Mouse (Mus musculus): ENCODE measurements around the gene Myl3. TPM values are rescaled to one million over a fixed set of nuclear protein-coding genes. Genes with fewer than 3 reads are reported as not detected.

The Myl3 gene
- total RNA-seq, 1 experiment from 2014 or later = not detected

DNA sequence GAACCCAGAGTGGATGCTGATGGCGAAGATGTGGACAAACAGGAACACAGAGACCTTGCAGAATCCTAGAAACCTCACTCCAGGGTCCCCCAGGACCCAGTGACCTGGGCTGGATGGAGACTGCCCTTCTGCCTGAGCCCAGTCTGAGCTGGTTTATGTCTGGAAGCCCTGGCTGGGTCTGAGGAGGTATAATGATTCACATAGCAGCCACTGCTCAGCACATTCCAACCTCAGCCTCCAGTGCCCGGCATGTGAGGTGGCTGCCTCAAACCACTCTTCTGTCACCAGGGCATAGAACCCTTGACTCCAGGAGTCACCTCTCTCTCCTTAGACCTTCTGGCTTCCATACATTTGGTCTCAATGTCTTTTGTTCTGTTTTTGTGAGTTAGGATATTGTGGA lies 6.8 kb downstream of the Myl3 start:
- no peak for ATAC-seq (replicated peaks in 1 of 2; ENCODE audit: insufficient read depth in 1 of 2, low FRiP score in 2 of 2, low TSS enrichment in 1 of 2, low read depth in 1 of 2, poor library complexity in 2 of 2, severe bottlenecking in 2 of 2)

DNA sequence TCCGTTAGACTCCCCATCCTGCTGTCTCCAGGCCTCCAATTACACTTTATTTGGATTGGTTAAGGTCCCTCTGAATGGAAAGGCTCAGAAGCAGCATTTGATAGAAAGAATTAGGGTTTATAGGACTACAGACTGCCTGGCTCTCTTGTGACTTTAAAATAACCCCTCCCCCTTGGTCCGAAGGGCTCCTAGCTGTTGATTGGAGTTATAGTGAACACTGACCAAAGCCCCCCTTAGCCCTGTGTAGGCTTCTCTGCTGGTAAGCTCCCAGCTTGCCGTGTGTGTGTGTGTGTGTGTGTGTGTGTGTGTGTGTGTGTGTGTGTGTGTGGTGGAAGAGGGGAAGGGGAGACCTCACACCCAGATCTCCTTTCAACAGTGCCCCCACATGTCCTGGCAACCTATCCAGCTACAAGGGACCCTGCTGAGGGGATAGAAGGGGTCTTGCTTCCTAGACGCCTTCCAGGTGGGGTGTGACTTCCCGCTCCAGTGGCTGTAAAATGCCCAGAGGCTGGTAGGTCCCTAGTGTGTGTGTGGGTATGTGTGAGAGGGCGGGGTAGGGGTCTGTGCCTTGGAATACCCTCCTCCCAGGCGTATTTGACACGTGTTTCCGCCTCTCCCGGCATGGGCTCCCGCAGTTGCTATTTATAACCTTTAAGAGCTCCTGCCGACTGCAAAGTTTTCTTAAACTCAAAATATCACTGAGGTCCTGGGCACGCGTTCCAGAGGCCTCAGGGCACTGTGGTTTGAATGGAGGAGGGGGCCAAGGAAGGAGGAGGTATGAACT lies 8.9 kb downstream of the Myl3 start:
- no peak for ATAC-seq (replicated peaks in 1 of 2; ENCODE audit: insufficient read depth in 1 of 2, low FRiP score in 2 of 2, low TSS enrichment in 1 of 2, low read depth in 1 of 2, poor library complexity in 2 of 2, severe bottlenecking in 2 of 2)

DNA sequence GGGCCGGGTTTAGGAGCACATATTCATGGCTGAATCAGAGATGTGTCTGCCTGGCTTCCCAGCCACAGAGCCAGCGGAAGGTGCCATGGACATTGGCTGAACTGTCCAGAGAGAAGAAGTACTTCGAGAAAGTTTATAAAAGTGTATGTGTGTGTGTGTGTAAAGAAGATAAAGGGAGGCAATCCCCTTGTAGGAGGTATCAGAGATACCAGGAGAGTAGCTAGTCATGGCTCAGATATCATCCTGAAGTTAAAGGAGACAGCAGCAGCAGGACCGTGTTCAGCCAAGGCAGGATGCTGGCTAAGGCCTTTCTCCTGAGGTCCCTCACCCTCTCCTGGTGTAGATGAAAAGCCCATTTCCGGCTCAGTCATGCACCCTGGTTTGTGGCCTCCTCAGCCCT lies 9.8 kb downstream of the Myl3 start:
- ATAC-seq (replicated peaks in 1 of 2; ENCODE audit: insufficient read depth in 1 of 2, low FRiP score in 2 of 2, low TSS enrichment in 1 of 2, low read depth in 1 of 2, poor library complexity in 2 of 2, severe bottlenecking in 2 of 2) = no peak

DNA sequence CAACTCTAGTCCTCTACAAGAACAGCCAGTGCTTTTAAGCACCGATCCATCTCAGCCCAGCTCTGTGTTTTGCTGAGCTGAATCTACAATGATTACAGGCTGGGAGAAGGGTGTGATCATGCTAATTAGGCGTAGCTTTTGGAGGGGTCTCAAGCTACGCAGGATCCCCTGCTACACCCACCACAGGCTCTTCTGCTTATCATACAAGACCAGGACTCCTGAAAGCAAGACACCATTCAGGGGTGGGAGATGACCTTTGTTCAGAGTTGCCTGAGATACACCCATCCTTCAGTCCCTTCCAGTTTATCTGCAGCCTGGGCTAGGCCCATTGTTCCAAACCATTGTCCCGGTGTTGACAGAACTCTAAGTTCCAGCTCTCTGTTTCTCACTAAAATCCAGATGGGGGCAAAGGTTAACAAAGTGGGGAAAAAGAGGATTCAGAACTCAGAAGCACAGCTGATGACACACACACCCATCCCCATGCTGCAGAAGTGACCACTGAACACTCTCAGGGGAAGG lies 11.3 kb downstream of the Myl3 start:
- no peak for ATAC-seq (replicated peaks in 1 of 2; ENCODE audit: insufficient read depth in 1 of 2, low FRiP score in 2 of 2, low TSS enrichment in 1 of 2, low read depth in 1 of 2, poor library complexity in 2 of 2, severe bottlenecking in 2 of 2)

DNA sequence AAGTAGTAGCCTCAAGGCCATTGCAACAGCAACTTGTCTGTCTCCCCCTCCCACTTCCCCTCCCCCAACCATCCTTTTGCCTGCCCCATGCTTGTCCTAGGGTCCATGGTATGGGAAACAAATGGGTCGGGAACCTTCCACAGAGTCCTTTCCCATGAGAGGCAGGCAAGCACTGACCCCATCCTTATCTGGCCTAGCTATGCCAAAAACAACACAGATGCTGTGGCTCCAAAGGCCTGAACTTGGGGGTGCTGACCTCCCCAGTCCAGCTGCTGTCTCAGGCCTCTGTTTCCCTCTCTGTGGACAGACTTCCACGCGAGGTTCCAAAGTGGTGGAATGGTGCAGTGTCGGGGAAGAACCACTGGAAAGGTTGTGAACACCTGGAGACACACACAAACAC lies 12.1 kb downstream of the Myl3 start:
- ATAC-seq (replicated peaks in 1 of 2; ENCODE audit: insufficient read depth in 1 of 2, low FRiP score in 2 of 2, low TSS enrichment in 1 of 2, low read depth in 1 of 2, poor library complexity in 2 of 2, severe bottlenecking in 2 of 2) = no peak

DNA sequence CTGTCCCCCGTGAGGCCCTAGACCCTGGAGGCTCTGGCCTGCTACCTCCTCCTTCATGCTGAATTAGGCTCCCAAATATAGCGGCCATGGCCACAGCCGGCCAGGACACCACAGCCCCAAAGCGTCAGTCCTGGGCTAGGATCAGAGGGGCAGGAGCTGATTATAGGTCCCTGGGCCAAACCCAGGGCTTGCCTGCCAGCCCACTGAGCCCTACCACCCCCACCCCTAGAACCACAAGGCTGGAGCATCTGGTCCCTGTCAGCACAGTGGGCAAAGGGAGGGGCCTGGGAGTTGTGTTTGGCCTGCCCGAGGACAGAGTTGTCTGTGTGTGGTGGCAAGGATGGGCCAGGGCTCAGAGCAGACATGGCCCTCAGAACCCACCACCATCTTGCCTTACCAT lies 16.2 kb downstream of the Myl3 start:
- ATAC-seq (replicated peaks in 1 of 2; ENCODE audit: insufficient read depth in 1 of 2, low FRiP score in 2 of 2, low TSS enrichment in 1 of 2, low read depth in 1 of 2, poor library complexity in 2 of 2, severe bottlenecking in 2 of 2) = no peak

DNA sequence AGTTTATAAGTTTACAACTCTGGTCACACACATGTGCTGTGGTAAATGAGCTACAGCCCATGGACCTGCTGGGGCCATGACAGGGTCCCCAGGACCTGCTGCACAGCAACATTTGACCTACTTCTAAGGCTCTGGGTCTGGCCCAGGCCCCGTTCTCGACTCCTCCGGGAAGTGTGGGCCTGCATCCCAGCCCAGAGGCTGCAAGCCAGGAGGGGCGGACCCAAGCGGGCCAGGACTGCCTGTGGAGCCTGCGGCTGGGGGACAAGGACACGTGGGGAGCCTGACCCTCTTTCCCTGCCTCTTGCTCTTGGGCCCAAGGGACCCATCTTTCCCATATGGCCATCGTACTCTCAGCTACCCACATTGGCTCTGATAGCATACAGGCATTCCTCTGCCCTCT lies 16.9 kb downstream of the Myl3 start:
- ATAC-seq (replicated peaks in 1 of 2; ENCODE audit: insufficient read depth in 1 of 2, low FRiP score in 2 of 2, low TSS enrichment in 1 of 2, low read depth in 1 of 2, poor library complexity in 2 of 2, severe bottlenecking in 2 of 2) = no peak

DNA sequence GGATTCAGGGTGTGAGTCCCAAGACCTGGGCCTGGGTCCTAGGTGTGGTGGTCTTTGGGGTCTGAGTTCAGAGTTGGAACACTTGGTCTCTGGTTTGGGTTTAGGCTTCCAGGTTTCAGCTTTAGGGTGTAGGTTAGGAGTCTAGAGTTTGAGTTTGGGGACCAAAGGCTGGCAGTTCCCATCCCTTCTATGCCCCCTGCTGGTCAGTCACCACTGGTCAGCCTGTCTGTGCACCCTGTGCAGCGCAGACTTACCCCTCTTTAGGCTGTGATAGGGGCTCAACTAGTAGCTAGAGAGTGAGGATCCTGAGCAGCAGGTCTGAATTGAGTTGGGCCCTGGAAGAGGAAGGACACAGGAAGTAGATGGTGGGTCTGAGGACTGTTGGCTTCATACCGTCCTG lies 17.6 kb downstream of the Myl3 start:
- peak; percentile 80 to 82; a peak in 3 of 4 replicates for ATAC-seq (replicated peaks in 1 of 2; ENCODE audit: insufficient read depth in 1 of 2, low FRiP score in 2 of 2, low TSS enrichment in 1 of 2, low read depth in 1 of 2, poor library complexity in 2 of 2, severe bottlenecking in 2 of 2)

DNA sequence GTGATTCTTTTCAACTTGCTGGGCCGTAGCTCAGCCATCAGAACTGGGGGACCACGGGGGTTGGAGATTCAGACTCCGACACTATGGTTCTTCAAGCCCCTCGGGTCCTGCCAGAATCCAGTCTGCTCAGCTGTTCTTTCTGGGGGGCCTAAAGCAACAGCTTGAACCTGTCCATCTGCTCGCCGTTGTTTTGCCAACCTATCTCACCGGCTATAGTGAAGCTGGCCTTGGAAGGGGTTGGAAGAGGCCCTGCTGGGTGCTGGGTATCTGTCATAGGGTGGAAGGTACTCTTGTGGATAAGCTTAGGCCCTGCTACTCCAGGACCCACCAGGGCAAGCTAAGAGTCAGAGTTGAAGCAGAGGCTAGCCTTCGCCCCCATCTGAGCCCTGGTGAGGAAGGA lies 19.2 kb downstream of the Myl3 start:
- ATAC-seq (replicated peaks in 1 of 2; ENCODE audit: insufficient read depth in 1 of 2, low FRiP score in 2 of 2, low TSS enrichment in 1 of 2, low read depth in 1 of 2, poor library complexity in 2 of 2, severe bottlenecking in 2 of 2) = no peak

DNA sequence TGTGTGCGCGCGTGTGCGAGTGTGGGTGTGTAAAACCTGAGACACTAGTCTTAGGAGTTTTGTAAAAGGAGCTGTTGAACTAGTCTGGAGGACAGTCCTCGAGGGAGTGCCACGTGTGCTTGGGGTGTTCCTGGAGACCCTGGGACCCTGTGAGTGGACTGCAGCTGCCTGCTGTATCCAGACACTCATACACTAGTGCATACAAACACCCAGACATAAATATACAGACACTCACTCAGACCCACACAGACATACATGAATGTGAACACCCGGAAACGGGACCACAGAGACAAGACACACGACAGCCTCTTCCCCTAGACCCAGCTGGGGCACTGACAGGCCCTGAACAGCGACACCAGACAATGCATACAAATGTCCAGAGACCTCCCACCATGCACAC lies 21.1 kb downstream of the Myl3 start:
- ATAC-seq (replicated peaks in 1 of 2; ENCODE audit: insufficient read depth in 1 of 2, low FRiP score in 2 of 2, low TSS enrichment in 1 of 2, low read depth in 1 of 2, poor library complexity in 2 of 2, severe bottlenecking in 2 of 2) = no peak

DNA sequence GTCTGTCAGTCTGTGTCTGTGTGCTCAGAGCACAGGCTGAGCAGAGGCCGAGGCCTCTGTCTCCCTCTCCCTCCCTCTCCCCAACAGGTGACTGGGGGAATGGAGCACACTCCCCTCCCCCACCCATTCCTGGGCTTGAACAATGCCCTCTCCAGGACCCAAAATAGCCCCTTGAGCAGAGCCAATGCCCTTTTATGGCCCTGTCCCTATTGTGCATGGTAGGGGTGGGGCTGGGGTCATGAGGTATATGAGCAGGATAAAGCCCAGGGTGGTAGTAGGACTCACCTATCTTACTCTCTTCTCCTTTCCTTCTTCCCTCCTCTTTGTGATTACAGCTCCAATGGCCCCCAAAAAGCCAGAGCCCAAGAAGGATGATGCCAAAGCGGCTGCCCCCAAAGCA lies 21.7 kb downstream of the Myl3 start:
- no peak for ATAC-seq (replicated peaks in 1 of 2; ENCODE audit: insufficient read depth in 1 of 2, low FRiP score in 2 of 2, low TSS enrichment in 1 of 2, low read depth in 1 of 2, poor library complexity in 2 of 2, severe bottlenecking in 2 of 2)

DNA sequence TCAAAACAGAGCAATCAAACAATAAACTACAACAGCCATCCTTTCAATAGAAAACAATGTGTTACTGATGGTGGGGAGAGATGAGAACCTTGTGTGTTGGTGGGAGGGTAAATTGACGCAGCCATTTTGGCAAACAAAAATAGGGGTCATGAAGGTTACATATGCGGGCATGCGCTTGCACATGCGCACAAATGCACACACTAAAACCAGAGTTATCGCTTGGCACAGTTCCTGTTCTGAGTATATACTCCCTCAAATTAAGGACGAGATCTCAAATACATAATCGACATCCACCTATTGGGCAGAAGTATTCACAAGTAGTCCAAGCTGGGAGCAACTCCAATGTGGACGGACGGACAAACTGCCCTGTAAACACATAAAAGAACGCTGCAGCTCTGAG lies 30.7 kb downstream of the Myl3 start:
- ATAC-seq (replicated peaks in 1 of 2; ENCODE audit: insufficient read depth in 1 of 2, low FRiP score in 2 of 2, low TSS enrichment in 1 of 2, low read depth in 1 of 2, poor library complexity in 2 of 2, severe bottlenecking in 2 of 2) = no peak

DNA sequence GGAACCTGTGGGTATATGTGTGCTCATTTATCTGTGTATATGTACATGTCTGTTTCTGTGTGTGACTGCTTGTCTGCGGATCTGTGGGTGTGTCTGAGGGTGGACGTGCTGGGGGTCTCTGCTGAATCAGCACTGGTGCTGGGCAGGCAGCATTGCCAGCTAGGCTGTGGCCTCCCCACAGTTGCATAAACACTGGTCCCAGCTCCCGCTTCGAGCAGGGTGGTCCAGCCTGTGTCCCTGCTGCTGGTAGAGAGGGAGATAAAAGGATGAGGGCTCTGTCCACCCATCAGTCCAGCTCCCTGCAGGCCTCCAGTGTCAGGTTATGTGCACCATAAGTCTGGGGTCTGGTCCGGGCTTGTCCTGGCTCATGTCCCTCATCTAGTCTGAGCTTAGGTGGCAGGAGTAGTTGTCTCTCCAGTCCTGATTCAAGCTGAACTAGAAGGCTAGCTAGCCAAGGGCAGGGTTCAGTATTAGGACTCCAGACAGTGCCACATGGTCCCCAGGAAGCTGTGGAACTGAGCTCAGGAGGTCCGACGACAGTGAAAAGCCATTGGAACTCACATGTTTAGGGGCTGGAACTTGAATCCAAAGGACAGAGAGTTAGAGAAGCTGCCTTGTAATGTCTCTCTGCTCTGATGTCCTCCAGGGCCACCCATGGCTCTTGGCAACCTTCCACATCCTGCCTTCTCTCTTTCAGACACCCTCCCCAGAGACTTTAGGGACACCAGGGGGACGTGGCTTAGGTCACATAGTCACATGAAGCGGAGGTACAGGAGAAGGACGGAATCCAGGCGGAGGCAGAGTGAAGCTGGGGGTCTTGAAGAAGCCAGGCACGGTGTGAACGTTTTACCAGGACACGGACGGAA lies 33.0 kb downstream of the Myl3 start:
- no peak for ATAC-seq (replicated peaks in 1 of 2; ENCODE audit: insufficient read depth in 1 of 2, low FRiP score in 2 of 2, low TSS enrichment in 1 of 2, low read depth in 1 of 2, poor library complexity in 2 of 2, severe bottlenecking in 2 of 2)

DNA sequence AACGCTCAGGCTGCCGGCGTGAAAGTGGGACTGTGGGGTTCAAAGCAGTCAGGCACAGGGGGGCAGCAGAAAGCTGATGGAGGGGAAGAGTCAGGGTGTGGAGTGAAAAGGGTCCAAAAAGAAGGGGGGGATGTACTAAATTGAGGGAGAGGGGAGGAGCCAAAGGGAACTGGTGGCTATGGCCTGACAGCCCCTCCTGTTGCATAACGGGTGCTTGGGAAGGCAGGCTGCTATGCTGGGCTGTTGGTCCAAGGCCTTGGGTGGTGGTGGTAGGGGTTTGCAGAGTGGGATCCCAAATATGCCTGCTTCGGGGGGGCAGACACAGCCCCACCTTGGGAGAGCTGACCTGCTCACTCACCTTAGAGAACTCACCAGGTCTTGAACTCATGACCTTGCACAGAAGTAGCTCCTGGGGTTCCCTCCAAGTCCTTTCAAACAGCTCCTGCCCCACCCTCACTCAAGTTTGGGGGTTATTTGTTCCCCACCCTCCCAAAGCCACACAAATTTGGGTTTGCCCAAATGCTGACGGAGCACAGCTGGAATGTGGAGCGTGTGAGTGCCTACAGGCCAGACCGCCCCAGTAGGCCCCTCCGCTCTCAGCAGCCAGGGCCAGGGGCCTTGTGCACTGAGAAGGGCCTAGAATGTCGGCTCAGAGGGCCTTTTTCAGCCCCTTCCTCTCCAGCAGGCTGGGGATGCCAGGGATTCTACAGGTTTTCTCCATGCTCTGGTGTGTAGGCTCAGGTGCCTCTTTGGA lies 33.8 kb downstream of the Myl3 start:
- ATAC-seq (replicated peaks in 1 of 2; ENCODE audit: insufficient read depth in 1 of 2, low FRiP score in 2 of 2, low TSS enrichment in 1 of 2, low read depth in 1 of 2, poor library complexity in 2 of 2, severe bottlenecking in 2 of 2) = no peak

DNA sequence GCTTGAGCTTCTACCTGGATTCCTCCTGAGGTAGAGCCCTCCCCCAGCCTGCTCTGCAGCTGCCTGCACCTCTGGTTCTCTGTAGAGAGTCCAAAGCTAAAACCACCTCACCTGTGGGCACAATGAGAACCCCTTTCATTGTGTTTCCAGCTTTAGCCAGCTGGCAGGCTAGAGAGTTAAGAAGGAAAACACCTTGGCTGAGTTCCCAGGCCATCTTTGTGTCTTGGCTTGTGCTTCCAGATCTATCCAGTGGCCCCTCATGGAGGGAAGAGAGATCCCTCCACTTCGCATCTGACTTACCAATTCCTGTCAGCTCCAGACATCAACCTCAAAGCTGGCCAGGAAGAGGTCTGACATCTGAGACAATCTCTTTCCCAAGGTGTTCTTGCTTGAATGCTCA lies 36.4 kb downstream of the Myl3 start:
- ATAC-seq (replicated peaks in 1 of 2; ENCODE audit: insufficient read depth in 1 of 2, low FRiP score in 2 of 2, low TSS enrichment in 1 of 2, low read depth in 1 of 2, poor library complexity in 2 of 2, severe bottlenecking in 2 of 2) = no peak

DNA sequence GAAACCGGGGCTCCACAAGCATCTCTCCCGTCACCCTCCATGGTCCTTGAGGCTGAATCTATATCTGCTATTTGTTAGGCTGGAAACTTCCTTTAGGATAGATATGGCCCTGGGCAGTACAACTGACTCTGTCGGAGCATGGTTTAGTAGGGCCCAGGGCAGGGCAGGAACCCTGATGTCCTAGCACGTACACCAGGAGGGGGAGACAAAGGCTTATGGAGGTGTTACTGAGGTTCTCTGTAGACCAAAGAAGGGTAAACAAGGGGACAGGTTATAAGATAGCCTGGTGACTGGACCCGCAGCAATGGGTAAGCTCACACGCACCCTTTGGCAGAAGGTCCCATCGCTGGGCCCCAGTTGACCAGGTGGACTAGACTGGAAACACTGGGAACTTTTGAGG lies 36.9 kb downstream of the Myl3 start:
- ATAC-seq (replicated peaks in 1 of 2; ENCODE audit: insufficient read depth in 1 of 2, low FRiP score in 2 of 2, low TSS enrichment in 1 of 2, low read depth in 1 of 2, poor library complexity in 2 of 2, severe bottlenecking in 2 of 2) = no peak

DNA sequence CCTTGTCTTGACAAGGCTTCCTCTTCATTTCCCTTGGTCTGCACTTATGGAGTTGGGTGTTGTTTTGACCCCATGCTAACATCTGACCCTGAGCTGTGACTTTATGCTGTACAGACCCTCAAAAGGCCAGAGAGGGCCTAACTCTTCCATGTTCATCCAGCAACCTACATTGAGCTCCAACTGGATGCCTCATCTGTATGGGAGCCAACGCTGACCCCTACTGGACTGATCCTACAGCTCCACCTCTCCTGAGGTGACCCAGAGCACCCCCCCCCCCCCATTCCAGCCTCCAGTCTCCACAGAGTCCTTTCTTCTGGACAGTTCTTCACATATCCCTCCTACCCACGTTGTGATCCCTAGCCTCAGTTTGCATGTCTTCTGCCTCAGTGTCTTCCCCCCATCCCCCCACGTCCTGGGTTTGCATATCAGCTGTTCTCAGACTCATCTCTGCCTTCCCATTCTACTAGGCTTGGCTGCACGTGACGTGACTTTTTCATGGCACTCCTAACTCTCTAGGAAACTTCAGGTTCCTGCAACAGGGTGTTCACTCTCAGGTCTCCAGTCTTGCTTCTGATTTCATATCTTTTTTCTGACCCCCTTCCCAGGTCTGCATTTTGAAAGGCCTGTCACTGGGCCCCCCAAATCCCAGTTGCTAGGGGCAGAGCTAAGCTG lies 37.7 kb downstream of the Myl3 start:
- no peak for ATAC-seq (replicated peaks in 1 of 2; ENCODE audit: insufficient read depth in 1 of 2, low FRiP score in 2 of 2, low TSS enrichment in 1 of 2, low read depth in 1 of 2, poor library complexity in 2 of 2, severe bottlenecking in 2 of 2)
